Mouse (Mus musculus) neural tube, embryonic 11.5 days (tissue): Measurements from ENCODE around the gene 2300009A05Rik. TPM values are rescaled to one million over a fixed set of nuclear protein-coding genes. Genes with fewer than 3 reads are reported as not detected.

ENCODE experiments used
- ATAC-seq: fragments of 200-750 bp; cut with Nextera tagmentation; 2 replicates; pipeline ENCODE4 v1.8.0; 2017; ENCODE audit warnings: moderate number of reproducible peaks, mild to moderate bottlenecking, moderate TSS enrichment, moderate library complexity; ENCODE audit not compliant: insufficient read depth, low FRiP score, low TSS enrichment
- DNase-seq: peaks from one replicate; pipeline ENCODE4 v3.0.0-alpha.2; 2015; ENCODE audit warnings: low spot score
- H3K27ac ChIP-seq: fragments of 300-500 bp; sonication (generic); 2 replicates; pipeline ENCODE4 v1.5.1; 2014; ENCODE audit warnings: low read depth, mild to moderate bottlenecking, low read length
- H3K27me3 ChIP-seq: fragments of 300-500 bp; sonication (generic); 2 replicates; pipeline ENCODE4 v1.6.1; 2014; ENCODE audit warnings: mild to moderate bottlenecking, low read length, mixed read lengths; ENCODE audit not compliant: control insufficient read depth, insufficient read depth
- H3K36me3 ChIP-seq: fragments of 300-500 bp; sonication (generic); 2 replicates; pipeline ENCODE4 v1.6.1; 2014; ENCODE audit warnings: mild to moderate bottlenecking, low read length, moderate library complexity, mixed read lengths; ENCODE audit not compliant: control insufficient read depth, insufficient read depth
- H3K4me1 ChIP-seq: fragments of 300-500 bp; sonication (generic); 2 replicates; pipeline ENCODE4 v1.6.1; 2014; ENCODE audit warnings: low read length, mixed read lengths; ENCODE audit not compliant: control insufficient read depth, insufficient read depth
- H3K4me2 ChIP-seq: fragments of 300-500 bp; sonication (generic); 2 replicates; pipeline ENCODE4 v1.6.1; 2014; ENCODE audit warnings: low read depth, mild to moderate bottlenecking, moderate library complexity
- H3K4me3 ChIP-seq: fragments of 300-500 bp; sonication (generic); 2 replicates; pipeline ENCODE4 v1.5.1; 2014; ENCODE audit warnings: low read depth, low read length
- H3K9ac ChIP-seq: fragments of 300-500 bp; sonication (generic); 2 replicates; pipeline ENCODE4 v1.6.1; 2014; ENCODE audit warnings: mild to moderate bottlenecking, low read length
- H3K9me3 ChIP-seq: fragments of 300-500 bp; sonication (generic); 2 replicates; pipeline ENCODE4 v1.6.1; 2016; ENCODE audit warnings: low read length; ENCODE audit not compliant: control insufficient read depth
- WGBS: fragments of 180-500 bp; shearing (Covaris S2); extraction: QIAGEN DNeasy Blood & Tissue Kit; methylation state at CpG from one replicate; pipeline ENCODE4 v1.1.7; 2014; 5-methylcytosine and 5-hydroxymethylcytosine counted together
- polyA plus RNA-seq: library from polyadenylated mRNA; unstranded; fragments of >200 nt; fragmentation: Nextera tagmentation; extraction: Ambion mirVana; gene quantifications from 2 replicates; pipeline ENCODE4 v1.2.1, GENCODE M21; 2014

The 2300009A05Rik gene
- polyA plus RNA-seq, 1 experiment from 2014 or later: 40.5 TPM

- Histone ChIP-seq H3K4me3 (no peak overlapping the region), H3K4me1 (no peaks in the 10 kb centered on the region), H3K9ac (no peak overlapping the region), H3K4me2 (no peak overlapping the region), H3K27ac (no peak overlapping the region), H3K27me3 (no peaks in the 10 kb centered on the region), H3K9me3 (no peaks in the 10 kb centered on the region), H3K36me3 (no peaks in the 10 kb centered on the region)
- DNase-seq (no peak), ATAC-seq (no peak)
- 99% methylated on average over 4 of the region's 4 CpGs for WGBS
These were observed 16.3 kb downstream of the 2300009A05Rik start for GRCm38 (mm10) chr9:63382761-63383160.

DNA sequence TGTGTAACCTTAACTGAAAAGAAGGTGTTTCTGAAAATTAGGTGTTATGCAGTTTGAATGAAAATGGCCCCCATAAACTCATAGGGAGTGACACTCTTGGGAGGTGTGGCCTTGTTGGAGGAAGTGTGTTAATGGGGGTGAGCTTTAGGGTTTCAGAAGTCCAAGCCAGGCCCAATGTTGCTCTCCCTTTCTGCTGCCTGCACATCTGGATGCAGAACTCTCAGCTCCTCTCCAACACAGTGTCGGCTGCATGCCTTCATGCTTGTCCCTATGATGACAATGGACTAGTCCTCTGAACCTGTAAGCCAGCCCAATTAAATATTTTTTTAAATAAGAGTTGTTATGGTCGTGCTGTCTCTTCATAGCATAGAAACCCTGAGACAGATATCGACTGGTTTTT, 18.7 kb downstream of the 2300009A05Rik start:
- DNase-seq: no peak
- H3K36me3 ChIP-seq: no peaks in the 10 kb centered on the region
- H3K4me1 ChIP-seq: peaks cover 8% of the 10 kb centered on the region
- no peaks in the 10 kb centered on the region for H3K9me3 ChIP-seq
- no peak overlapping the region for H3K27ac ChIP-seq
- H3K27me3 ChIP-seq: no peaks in the 10 kb centered on the region
- H3K9ac ChIP-seq: no peak overlapping the region
- no peak overlapping the region for H3K4me2 ChIP-seq
- 85% methylated on average over 3 of the region's 3 CpGs for WGBS
- H3K4me3 ChIP-seq: no peak overlapping the region
- ATAC-seq: no peak

DNA sequence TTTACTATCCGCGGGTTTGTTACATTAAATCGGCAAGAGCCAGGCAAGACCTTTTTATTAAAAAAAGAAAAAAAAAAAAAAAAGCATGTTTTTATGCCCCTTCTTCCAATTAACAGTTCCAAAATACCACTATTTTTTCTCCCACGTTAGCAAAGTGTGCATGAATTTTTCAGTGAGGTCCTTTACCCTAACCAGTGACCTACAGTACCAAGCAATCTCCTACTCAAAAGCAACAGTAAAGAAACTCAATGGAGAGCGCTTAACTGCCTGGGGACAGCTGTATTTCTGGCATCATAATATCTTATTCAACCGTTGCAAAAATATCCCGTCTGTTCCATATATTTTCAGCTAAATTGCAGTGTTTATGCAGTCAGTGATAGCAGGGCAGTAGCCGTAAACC, 20.9 kb downstream of the 2300009A05Rik start:
- Histone ChIP-seq H3K4me2 (peak overlapping the region; percentile 60), H3K36me3 (no peaks in the 10 kb centered on the region), H3K9ac (peak overlapping the region; percentile 91), H3K27me3 (no peaks in the 10 kb centered on the region), H3K4me1 (peaks cover 8% of the 10 kb centered on the region), H3K9me3 (no peaks in the 10 kb centered on the region), H3K4me3 (peak overlapping the region; percentile 77), H3K27ac (no peak overlapping the region)
- ATAC-seq (no peak), DNase-seq (no peak)
- 20% methylated on average over 8 of the region's 8 CpGs for WGBS

DNA sequence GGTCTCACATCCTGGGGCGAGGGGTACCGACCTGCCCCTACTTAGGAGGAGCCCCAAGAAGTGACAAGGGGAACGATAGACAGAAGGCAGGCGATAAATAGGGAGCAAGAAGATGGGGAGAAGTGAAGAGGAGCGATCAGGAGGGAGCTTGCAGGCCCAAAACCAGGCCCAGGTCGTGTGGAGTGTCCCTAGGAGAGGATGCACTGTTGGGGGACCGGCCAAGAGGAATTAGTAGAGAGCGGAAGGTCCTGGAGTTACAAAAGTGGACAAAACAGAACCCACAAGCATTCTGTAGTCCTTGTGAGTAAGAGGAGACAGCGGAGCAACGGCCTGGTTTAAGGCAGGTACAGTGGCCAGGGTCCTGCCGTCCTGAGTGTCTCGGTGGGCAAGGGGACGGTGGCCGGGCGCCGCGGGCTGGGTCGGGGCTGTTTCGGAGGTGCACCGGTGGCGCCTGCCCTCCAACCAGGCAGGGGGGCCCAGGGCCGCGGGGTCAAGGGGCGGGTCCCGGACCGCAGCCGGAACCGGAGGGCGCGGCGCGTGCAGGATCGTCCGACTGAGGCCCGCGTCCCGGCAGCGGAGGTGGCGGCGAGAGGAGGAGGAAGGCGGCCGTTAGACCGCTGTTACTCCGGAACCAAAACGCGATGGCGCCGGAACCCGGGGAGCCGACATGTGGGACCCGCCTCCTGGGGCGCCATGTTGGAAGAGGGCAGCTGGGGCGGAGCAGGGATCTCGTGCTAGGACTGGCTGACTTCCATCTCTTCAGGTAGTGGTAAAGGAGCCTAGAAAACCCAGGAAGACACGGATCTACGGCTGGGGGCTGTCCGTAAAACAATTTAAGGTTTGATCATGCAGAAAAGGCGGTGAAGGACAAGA, 21.5 kb downstream of the 2300009A05Rik start, which contains the start of gene Map2k5:
Gene Map2k5, minus strand, starts transcription at position 633 of the 873 bp plus-strand sequence.
- Histone ChIP-seq H3K27me3 (no peaks in the 10 kb centered on the region), H3K4me2 (peak within 1 kb of the TSS; percentile 60), H3K4me1 (peaks cover 8% of the 10 kb centered on the region), H3K9me3 (no peaks in the 10 kb centered on the region), H3K27ac (peak within 1 kb of the TSS; percentile 74), H3K36me3 (no peaks in the 10 kb centered on the region), H3K4me3 (peak within 1 kb of the TSS; percentile 77), H3K9ac (peak within 1 kb of the TSS; percentile 91)
- ATAC-seq (peak; percentile 89), DNase-seq (peak; percentile 88)
- under 1% methylated on average over 55 of the region's 58 CpGs for WGBS

DNA sequence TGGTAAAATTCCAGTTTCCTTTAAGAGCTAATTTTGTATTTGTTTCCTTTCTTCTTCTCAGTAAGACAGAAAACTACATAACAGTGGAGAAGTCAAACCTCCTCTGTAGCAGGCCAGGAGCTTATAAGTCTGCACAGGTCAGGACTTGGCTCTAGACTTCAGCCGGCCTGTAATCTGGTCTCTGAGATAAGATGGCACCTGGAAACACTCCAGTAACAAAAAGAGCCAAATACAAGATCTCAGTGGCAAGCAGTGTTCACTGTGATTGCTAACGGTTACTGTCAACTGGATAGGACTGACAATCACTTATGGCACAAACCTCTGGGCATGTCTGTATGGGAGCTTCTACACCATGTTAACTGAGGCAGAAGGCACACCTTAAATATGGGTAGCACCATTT, 25.7 kb downstream of the 2300009A05Rik start:
- Histone ChIP-seq H3K4me1 (peaks cover 8% of the 10 kb centered on the region), H3K27ac (no peak overlapping the region), H3K9ac (no peak overlapping the region), H3K36me3 (peaks cover 3% of the 10 kb centered on the region; the same call in 1 of the 2 replicates), H3K4me2 (no peak overlapping the region), H3K9me3 (no peaks in the 10 kb centered on the region), H3K4me3 (no peak overlapping the region), H3K27me3 (no peaks in the 10 kb centered on the region)
- ATAC-seq (no peak), DNase-seq (no peak)
- 92% methylated on average over 2 of the region's 2 CpGs for WGBS

DNA sequence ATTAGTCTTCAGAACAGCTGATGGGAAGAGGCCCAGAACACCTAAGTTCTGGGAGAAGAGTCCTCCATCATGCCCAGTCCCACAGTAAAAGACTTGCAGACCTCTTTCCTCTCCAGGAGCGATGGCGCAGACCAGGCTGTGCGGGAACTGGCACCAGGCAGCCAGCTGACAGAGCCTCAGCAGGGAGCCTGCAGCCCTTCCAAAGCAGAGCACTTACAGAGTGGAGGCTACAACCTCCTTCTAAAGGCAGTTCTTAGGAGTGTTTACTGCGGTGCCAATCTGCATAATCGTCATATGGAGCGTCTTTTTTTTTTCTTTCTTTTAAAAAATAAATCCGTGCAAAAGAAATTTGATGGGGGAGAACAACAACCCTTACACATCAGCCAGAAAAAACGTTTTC, 26.5 kb downstream of the 2300009A05Rik start:
- H3K9ac ChIP-seq: no peak overlapping the region
- peaks cover 8% of the 10 kb centered on the region for H3K4me1 ChIP-seq
- H3K27ac ChIP-seq: no peak overlapping the region
- H3K9me3 ChIP-seq: no peaks in the 10 kb centered on the region
- no peak overlapping the region for H3K4me2 ChIP-seq
- WGBS: 57% methylated on average over 8 of the region's 8 CpGs
- no peaks in the 10 kb centered on the region for H3K27me3 ChIP-seq
- DNase-seq (no peak), ATAC-seq (no peak)
- H3K4me3 ChIP-seq: no peak overlapping the region
- H3K36me3 ChIP-seq: peaks cover 3% of the 10 kb centered on the region; the same call in 1 of the 2 replicates

DNA sequence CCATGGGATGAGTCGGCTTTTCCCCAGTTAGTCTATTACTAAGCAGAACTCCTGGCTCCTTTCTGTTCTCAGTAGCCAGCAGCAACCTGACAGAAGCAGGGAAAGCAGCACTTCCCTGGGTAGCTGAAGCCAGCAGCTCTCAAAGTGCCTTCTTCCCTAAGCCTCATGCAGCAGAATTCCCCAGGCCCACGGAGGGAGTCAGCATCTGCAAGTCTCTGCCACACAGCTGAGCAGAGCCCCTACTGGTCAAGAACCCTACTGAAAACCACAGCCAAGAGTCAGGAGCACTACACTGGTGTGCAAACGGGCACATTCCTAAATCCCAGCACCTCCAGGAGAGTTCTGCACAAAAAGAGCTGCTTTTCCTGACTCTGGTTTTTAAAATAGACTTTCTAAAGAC, 38.6 kb downstream of the 2300009A05Rik start:
- Histone ChIP-seq H3K4me2 (no peak overlapping the region), H3K9ac (no peak overlapping the region), H3K4me1 (no peaks in the 10 kb centered on the region), H3K4me3 (no peak overlapping the region), H3K27me3 (no peaks in the 10 kb centered on the region), H3K9me3 (no peaks in the 10 kb centered on the region), H3K36me3 (no peaks in the 10 kb centered on the region), H3K27ac (no peak overlapping the region)
- ATAC-seq (no peak), DNase-seq (no peak)
- 52% methylated on average over 3 of the region's 3 CpGs for WGBS

- Histone ChIP-seq H3K27me3 (no peaks in the 10 kb centered on the region), H3K4me2 (no peak overlapping the region), H3K4me3 (no peak overlapping the region), H3K36me3 (no peaks in the 10 kb centered on the region), H3K9ac (no peak overlapping the region), H3K9me3 (no peaks in the 10 kb centered on the region), H3K4me1 (no peaks in the 10 kb centered on the region), H3K27ac (no peak overlapping the region)
- no peak for DNase-seq
- WGBS: 86% methylated on average over 5 of the region's 5 CpGs
- ATAC-seq: no peak
These were observed 40.0 kb downstream of the 2300009A05Rik start for GRCm38 (mm10) chr9:63359016-63359415.

GRCm38 (mm10) chr9:63356721-63357120, 42.3 kb downstream of the 2300009A05Rik start:
- DNase-seq (no peak), ATAC-seq (no peak)
- Histone ChIP-seq H3K36me3 (no peaks in the 10 kb centered on the region), H3K4me3 (no peak overlapping the region), H3K27ac (no peak overlapping the region), H3K9me3 (no peaks in the 10 kb centered on the region), H3K9ac (no peak overlapping the region), H3K4me2 (no peak overlapping the region), H3K27me3 (no peaks in the 10 kb centered on the region), H3K4me1 (no peaks in the 10 kb centered on the region)
- 74% methylated on average over 4 of the region's 4 CpGs for WGBS
